Mouse (Mus musculus) kidney, embryonic 15.5 days (tissue): ENCODE measurements around the gene Parp9. TPM values are rescaled to one million over a fixed set of nuclear protein-coding genes. Genes with fewer than 3 reads are reported as not detected.

Experiments
- polyA plus RNA-seq: library from polyadenylated mRNA; unstranded; fragments of >200 nt; fragmentation: Nextera tagmentation; extraction: Ambion mirVana; gene quantifications from 2 replicates; pipeline ENCODE4 v1.2.1, GENCODE M21; 2015

Parp9 gene
- polyA plus RNA-seq, 1 experiment from 2014 or later: 4.5 TPM

Other genes with a start within 250 kb of the Parp9 start
- 11.9 and 12.5 TPM in 2 replicates for gene Dirc2, start 169.1 kb upstream of the Parp9 start, polyA plus RNA-seq
- 13.8 and 14.9 TPM in 2 replicates for gene Hspbap1, start 168.1 kb upstream of the Parp9 start, polyA plus RNA-seq
- 1.1 and 1.2 TPM in 2 replicates for gene Parp14, start 66.9 kb upstream of the Parp9 start, polyA plus RNA-seq
- 3.3 and 3.4 TPM in 2 replicates for gene Dtx3l, start 681 bp downstream of the Parp9 start, polyA plus RNA-seq
- gene Kpna1, start 40.3 kb downstream of the Parp9 start, polyA plus RNA-seq: 36.8 and 38.8 TPM in 2 replicates
- gene Wdr5b, start 102.7 kb downstream of the Parp9 start, polyA plus RNA-seq: 8.9 and 9.9 TPM in 2 replicates
- gene Fam162a, start 133.1 kb downstream of the Parp9 start, polyA plus RNA-seq: 319 and 327 TPM in 2 replicates
- gene Ccdc58, start 133.2 kb downstream of the Parp9 start, polyA plus RNA-seq: 79.3 and 91.9 TPM in 2 replicates
- 0.05 and 0.14 TPM in 2 replicates for gene Csta1, start 192.8 kb downstream of the Parp9 start, polyA plus RNA-seq
- gene Stfa2l1, start 218.3 kb downstream of the Parp9 start, polyA plus RNA-seq: 1.2 and 1.9 TPM in 2 replicates
- 2.4 and 4.9 TPM in 2 replicates for gene Gm5483, start 245.7 kb downstream of the Parp9 start, polyA plus RNA-seq